Mouse (Mus musculus) CD8-positive naive resting alpha-beta T cell, adult 57 days (primary cell): ENCODE results near the gene Avpr1b. TPM values are rescaled to one million over a fixed set of nuclear protein-coding genes. Genes with fewer than 3 reads are reported as not detected.

Experiments
- total RNA-seq: library from RNA; stranded (reverse); gene quantifications from one replicate; pipeline ENCODE4 v1.2.4, GENCODE M21; 2023

Gene Avpr1b
- not detected for total RNA-seq

GRCm38 (mm10) chr1:131598905-131599304 lies at the start of gene Avpr1b:
TSS of gene Avpr1b (plus strand) at chr1:131599239.

GRCm38 (mm10) chr1:131637791-131638540 lies 38.9 kb downstream of the Avpr1b start, which contains the start of gene Ctse:
TSS of gene Ctse (plus strand) at chr1:131638306.

Other genes starting within 250 kb of the Avpr1b start
- 67.2 TPM for gene Srgap2, start 71.9 kb upstream of the Avpr1b start, total RNA-seq
- gene Fam72a, start 71.3 kb upstream of the Avpr1b start, total RNA-seq, result 1.1 TPM
- gene Ctse, start 39.1 kb downstream of the Avpr1b start, total RNA-seq, result 167 TPM
- 0.67 TPM for gene Rab7b, start 89.5 kb downstream of the Avpr1b start, total RNA-seq
- gene Slc26a9, start 144.8 kb downstream of the Avpr1b start, total RNA-seq, result not detected
- gene Pm20d1, start 198.1 kb downstream of the Avpr1b start, total RNA-seq, result not detected
- gene Slc41a1, start 228.3 kb downstream of the Avpr1b start, total RNA-seq, result 40.6 TPM